Mouse (Mus musculus): ENCODE results near the gene Ros1.
A peak's percentile ranks its signal among the peaks of the same experiment; 100 is the strongest.

Gene Ros1

GRCm38 (mm10) chr10:52194957-52195852, at the start of gene Ros1:
Ros1 (minus strand) TSS chr10:52195244.
- DNase-seq (ENCODE audit: low spot score): no peak

- no peak for DNase-seq (ENCODE audit: low spot score)
Measured at GRCm38 (mm10) chr10:52242680-52243323, 47.8 kb upstream of the Ros1 start.

- DNase-seq (ENCODE audit: low spot score): no peak
Measured at GRCm38 (mm10) chr10:52242015-52242414, 47.0 kb upstream of the Ros1 start.

GRCm38 (mm10) chr10:52235461-52235860, 40.4 kb upstream of the Ros1 start:
- DNase-seq (ENCODE audit: low spot score): no peak

- DNase-seq (ENCODE audit: low spot score): no peak
Measured at GRCm38 (mm10) chr10:52234654-52234981, 39.6 kb upstream of the Ros1 start.

- DNase-seq (ENCODE audit: low spot score): no peak
Measured at GRCm38 (mm10) chr10:52233969-52234653, 39.1 kb upstream of the Ros1 start.

- DNase-seq (ENCODE audit: low spot score): peak; percentile 21
Measured at GRCm38 (mm10) chr10:52233301-52233968, 38.4 kb upstream of the Ros1 start, which contains the start of gene Dcbld1. Dcbld1 (plus strand) TSS chr10:52233619.

GRCm38 (mm10) chr10:52232196-52233176, 37.4 kb upstream of the Ros1 start:
- DNase-seq (ENCODE audit: low spot score): no peak

- no peak for DNase-seq (ENCODE audit: low spot score)
Measured at GRCm38 (mm10) chr10:52219600-52219999, 24.6 kb upstream of the Ros1 start.

GRCm38 (mm10) chr10:52217564-52217934, 22.5 kb upstream of the Ros1 start:
- DNase-seq (ENCODE audit: low spot score): no peak

- peak; percentile 9 for DNase-seq (ENCODE audit: low spot score)
Measured at GRCm38 (mm10) chr10:52216797-52217563, 21.9 kb upstream of the Ros1 start.

- DNase-seq (ENCODE audit: low spot score): no peak
Measured at GRCm38 (mm10) chr10:52215267-52215818, 20.3 kb upstream of the Ros1 start.

- DNase-seq (ENCODE audit: low spot score): no peak
Measured at GRCm38 (mm10) chr10:52204006-52204405, 9.0 kb upstream of the Ros1 start.

- no peak for DNase-seq (ENCODE audit: low spot score)
Measured at GRCm38 (mm10) chr10:52185900-52186299, 9.1 kb downstream of the Ros1 start.

- DNase-seq (ENCODE audit: low spot score): no peak
Measured at GRCm38 (mm10) chr10:52182878-52183277, 12.2 kb downstream of the Ros1 start.

GRCm38 (mm10) chr10:52174376-52174775, 20.7 kb downstream of the Ros1 start:
- no peak for DNase-seq (ENCODE audit: low spot score)

GRCm38 (mm10) chr10:52170489-52170888, 24.6 kb downstream of the Ros1 start:
- no peak for DNase-seq (ENCODE audit: low spot score)

- no peak for DNase-seq (ENCODE audit: low spot score)
Measured at GRCm38 (mm10) chr10:52169841-52170240, 25.2 kb downstream of the Ros1 start.

- DNase-seq (ENCODE audit: low spot score): peak; percentile 32
Measured at GRCm38 (mm10) chr10:52165376-52165775, 29.7 kb downstream of the Ros1 start.

- DNase-seq (ENCODE audit: low spot score): no peak
Measured at GRCm38 (mm10) chr10:52160604-52161003, 34.4 kb downstream of the Ros1 start.
